Mouse (Mus musculus) testis, adult 2 months (tissue): ENCODE results near the gene Dnajc27.

ENCODE experiments used
- CTCF ChIP-seq: fragments of 200-500 bp; IDR thresholded peaks from 2 replicates; pipeline ENCODE4 v1.5.1; 2012; ENCODE audit warnings: low read depth, mild to moderate bottlenecking, inconsistent platforms, low read length, moderate library complexity; ENCODE audit not compliant: control insufficient read depth, insufficient read depth, insufficient replicate concordance
- POLR2A ChIP-seq: fragments of 200-500 bp; IDR thresholded peaks from 2 replicates; pipeline ENCODE4 v1.6.1; 2012; ENCODE audit warnings: low read depth, mild to moderate bottlenecking, inconsistent platforms, low read length, moderate library complexity; ENCODE audit not compliant: control insufficient read depth

DNA sequence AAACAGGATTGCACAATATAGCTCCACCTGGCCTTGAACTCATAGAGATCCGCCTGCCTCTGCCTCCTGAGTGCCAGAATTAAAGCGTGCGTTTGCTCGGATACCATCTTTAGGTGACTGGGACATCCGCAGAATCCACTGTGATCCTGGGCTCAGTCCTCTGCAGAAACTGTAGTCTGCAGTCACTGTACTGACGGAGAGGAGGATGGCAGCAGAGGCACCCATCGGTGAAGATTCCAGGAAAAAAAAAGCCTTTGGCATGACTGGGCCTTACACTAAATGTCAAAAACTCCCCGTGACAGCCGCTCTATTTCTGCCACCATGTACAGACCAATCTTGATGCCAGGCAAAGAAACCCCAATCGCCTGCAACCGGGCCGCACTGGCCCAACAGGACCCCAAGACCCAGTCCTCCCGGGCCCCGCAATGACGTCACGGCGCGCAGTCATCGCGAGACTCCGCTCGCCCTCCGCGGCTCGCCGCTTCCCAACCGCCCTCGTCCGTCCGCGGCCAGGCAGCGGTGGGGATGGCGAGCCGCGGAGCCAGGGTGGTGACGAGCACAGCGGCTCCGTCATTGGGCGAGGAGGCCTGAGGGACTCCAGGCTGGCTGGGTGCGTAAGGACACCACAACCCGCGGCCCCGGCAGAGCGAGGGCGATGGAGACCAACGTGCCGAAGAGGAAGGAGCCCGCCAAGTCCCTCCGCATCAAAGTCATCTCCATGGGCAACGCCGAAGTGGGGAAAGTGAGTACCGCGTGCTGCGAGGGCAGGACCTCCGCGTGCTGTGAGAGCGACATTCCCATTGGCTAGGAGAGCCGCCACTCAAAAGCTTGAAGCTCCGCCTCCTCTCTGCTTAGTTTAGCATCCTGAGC, at the start of gene Dnajc27:
- TF ChIP-seq CTCF: no peak
- peak; percentile 88 for TF ChIP-seq POLR2A
